Mouse (Mus musculus) kidney, embryonic 15.5 days (tissue): ENCODE data around the gene Tex33. TPM values are rescaled to one million over a fixed set of nuclear protein-coding genes. Genes with fewer than 3 reads are reported as not detected.
"Not testable (repeated sequence)": the region's sequence is repeated elsewhere in the genome, so short reads cannot be mapped to it uniquely, and the experiment has no call there.

Experiments
- ATAC-seq: fragments of 200-750 bp; cut with Nextera tagmentation; replicated peaks from 2 replicates; pipeline ENCODE4 v1.8.0; 2017; ENCODE audit warnings: moderate TSS enrichment; ENCODE audit not compliant: low FRiP score
- H3K27ac ChIP-seq: fragments of 300-500 bp; sonication (generic); 2 replicates; pipeline ENCODE4 v1.5.1; 2015; ENCODE audit warnings: mild to moderate bottlenecking, inconsistent platforms
- H3K27me3 ChIP-seq: fragments of 300-500 bp; sonication (generic); 2 replicates; pipeline ENCODE4 v1.6.1; 2015; ENCODE audit warnings: inconsistent platforms
- H3K36me3 ChIP-seq: fragments of 300-500 bp; sonication (generic); 2 replicates; pipeline ENCODE4 v1.6.1; 2015; ENCODE audit warnings: inconsistent platforms
- H3K4me1 ChIP-seq: fragments of 300-500 bp; sonication (generic); 2 replicates; pipeline ENCODE4 v1.6.1; 2015; ENCODE audit warnings: inconsistent platforms
- H3K4me2 ChIP-seq: fragments of 300-500 bp; sonication (generic); 2 replicates; pipeline ENCODE4 v1.6.1; 2015; ENCODE audit warnings: moderate library complexity, mild to moderate bottlenecking, inconsistent platforms
- H3K4me3 ChIP-seq: fragments of 300-500 bp; sonication (generic); replicated peaks from 2 replicates; pipeline ENCODE4 v1.5.1; 2015; ENCODE audit warnings: mild to moderate bottlenecking, inconsistent platforms
- H3K9ac ChIP-seq: fragments of 300-500 bp; sonication (generic); 2 replicates; pipeline ENCODE4 v1.6.1; 2015; ENCODE audit warnings: mild to moderate bottlenecking, inconsistent platforms
- H3K9me3 ChIP-seq: fragments of 300-500 bp; sonication (generic); replicated peaks from 2 replicates; pipeline ENCODE4 v1.6.1; 2016; ENCODE audit warnings: inconsistent platforms
- WGBS: fragments of 180-500 bp; shearing (Covaris S2); methylation state at CpG from one replicate; pipeline ENCODE4 v1.1.7; 2015; ENCODE audit warnings: mixed read lengths; 5-methylcytosine and 5-hydroxymethylcytosine counted together
- polyA plus RNA-seq: library from polyadenylated mRNA; unstranded; fragments of >200 nt; fragmentation: Nextera tagmentation; extraction: Ambion mirVana; gene quantifications from 2 replicates; pipeline ENCODE4 v1.2.1, GENCODE M21; 2015

The Tex33 gene
- polyA plus RNA-seq, 1 experiment from 2014 or later: not detected

GRCm38 (mm10) chr15:78367811-78368210 lies 27.9 kb downstream of the Tex33 start:
- no peak overlapping the region for H3K27ac ChIP-seq
- no peak overlapping the region for H3K4me2 ChIP-seq
- no peaks in the 10 kb centered on the region for H3K4me1 ChIP-seq
- no peak for ATAC-seq
- peaks cover 39% of the 10 kb centered on the region for H3K27me3 ChIP-seq
- H3K9ac ChIP-seq: no peak overlapping the region
- H3K9me3 ChIP-seq: no peaks in the 10 kb centered on the region
- WGBS: 74% methylated on average over 3 of the region's 3 CpGs
- H3K4me3 ChIP-seq: no peak overlapping the region
- H3K36me3 ChIP-seq: no peaks in the 10 kb centered on the region

DNA sequence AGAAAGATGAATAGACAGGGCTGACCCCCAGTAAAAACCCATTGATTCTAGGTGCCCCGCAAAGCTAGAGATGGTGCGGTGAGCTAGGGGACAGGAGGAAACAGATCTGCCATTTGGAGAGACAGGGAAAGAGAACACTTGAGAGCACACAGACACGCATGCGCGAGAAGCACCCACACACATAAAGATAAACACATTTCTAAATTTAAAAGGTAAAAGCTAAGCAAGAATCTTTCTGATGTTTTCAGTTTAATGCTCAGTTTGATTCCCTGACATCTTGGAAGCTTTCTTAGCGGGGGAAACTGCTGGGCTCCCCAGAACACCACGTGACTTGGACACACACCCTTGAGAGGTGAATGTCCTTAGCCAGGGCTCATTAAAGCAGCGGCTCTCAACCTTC lies 28.8 kb downstream of the Tex33 start:
- no peaks in the 10 kb centered on the region for H3K36me3 ChIP-seq
- H3K4me1 ChIP-seq: no peaks in the 10 kb centered on the region
- no peak overlapping the region for H3K4me3 ChIP-seq
- no peak overlapping the region for H3K9ac ChIP-seq
- ATAC-seq: no peak
- WGBS: 77% methylated on average over 8 of the region's 8 CpGs
- H3K27ac ChIP-seq: no peak overlapping the region
- peaks cover 39% of the 10 kb centered on the region for H3K27me3 ChIP-seq
- H3K4me2 ChIP-seq: no peak overlapping the region
- H3K9me3 ChIP-seq: peaks cover 3% of the 10 kb centered on the region; the same call in 1 of the 2 replicates

GRCm38 (mm10) chr15:78365916-78366315 lies 29.8 kb downstream of the Tex33 start:
- peaks cover 3% of the 10 kb centered on the region; the same call in 1 of the 2 replicates for H3K9me3 ChIP-seq
- peaks cover 39% of the 10 kb centered on the region for H3K27me3 ChIP-seq
- H3K4me2 ChIP-seq: no peak overlapping the region
- WGBS: 43% methylated on average over 2 of the region's 2 CpGs
- H3K36me3 ChIP-seq: no peaks in the 10 kb centered on the region
- no peak overlapping the region for H3K27ac ChIP-seq
- ATAC-seq: no peak
- no peak overlapping the region for H3K4me3 ChIP-seq
- H3K4me1 ChIP-seq: no peaks in the 10 kb centered on the region
- H3K9ac ChIP-seq: no peak overlapping the region

DNA sequence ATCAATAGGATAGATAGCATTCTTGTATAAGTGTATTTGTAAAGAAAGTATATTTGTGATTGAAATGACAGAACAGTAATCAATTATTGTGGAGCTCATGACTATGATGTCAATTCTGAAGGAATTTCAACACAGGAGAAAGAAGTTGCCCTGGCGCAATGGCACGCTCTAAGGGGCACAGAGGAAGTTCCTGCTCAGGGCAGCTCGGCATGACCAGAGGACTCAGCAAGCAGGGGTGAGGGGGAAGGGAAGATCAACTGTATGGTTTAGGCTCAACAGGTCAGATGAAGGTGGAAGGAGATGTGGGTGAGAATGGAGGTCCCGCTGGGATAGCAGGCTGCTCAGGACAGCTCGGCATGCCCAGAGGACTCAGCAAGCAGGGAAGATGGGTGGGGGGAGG lies 40.2 kb downstream of the Tex33 start:
- Histone ChIP-seq H3K27ac (no peak overlapping the region), H3K27me3 (no peaks in the 10 kb centered on the region), H3K36me3 (no peaks in the 10 kb centered on the region), H3K4me3 (no peak overlapping the region), H3K4me1 (no peaks in the 10 kb centered on the region), H3K4me2 (no peak overlapping the region), H3K9ac (no peak overlapping the region), H3K9me3 (no peaks in the 10 kb centered on the region)
- 77% methylated on average over 5 of the region's 5 CpGs for WGBS
- ATAC-seq: no peak

GRCm38 (mm10) chr15:78354958-78355357 lies 40.8 kb downstream of the Tex33 start:
- WGBS: 0% methylated on average over 1 of the region's 1 CpGs
- no peaks in the 10 kb centered on the region for H3K36me3 ChIP-seq
- H3K9me3 ChIP-seq: no peaks in the 10 kb centered on the region
- no peak overlapping the region for H3K9ac ChIP-seq
- no peak overlapping the region for H3K4me2 ChIP-seq
- no peak for ATAC-seq
- H3K4me1 ChIP-seq: no peaks in the 10 kb centered on the region
- no peak overlapping the region for H3K27ac ChIP-seq
- no peaks in the 10 kb centered on the region for H3K27me3 ChIP-seq
- H3K4me3 ChIP-seq: no peak overlapping the region

- H3K27me3 ChIP-seq: no peaks in the 10 kb centered on the region
These were observed 44.0 kb downstream of the Tex33 start for GRCm38 (mm10) chr15:78351586-78352165.

GRCm38 (mm10) chr15:78344567-78344966 lies 51.1 kb downstream of the Tex33 start:
- H3K9me3 ChIP-seq: no peaks in the 10 kb centered on the region
- no peak overlapping the region for H3K27ac ChIP-seq
- H3K4me2 ChIP-seq: no peak overlapping the region
- H3K27me3 ChIP-seq: no peaks in the 10 kb centered on the region
- H3K4me3 ChIP-seq: no peak overlapping the region
- WGBS: 90% methylated on average over 3 of the region's 3 CpGs
- ATAC-seq: no peak
- H3K9ac ChIP-seq: no peak overlapping the region
- no peaks in the 10 kb centered on the region for H3K36me3 ChIP-seq
- H3K4me1 ChIP-seq: no peaks in the 10 kb centered on the region

More at GRCm38 (mm10) chr15:78351586-78352165, 44.0 kb downstream of the Tex33 start:
- no peaks in the 10 kb centered on the region for H3K36me3 ChIP-seq
- ATAC-seq: no peak
- H3K4me3 ChIP-seq: no peak overlapping the region
- no peaks in the 10 kb centered on the region for H3K9me3 ChIP-seq
- 64% methylated on average over 3 of the region's 3 CpGs for whole genome bisulfite sequencing
- no peak overlapping the region for H3K4me2 ChIP-seq
- H3K9ac ChIP-seq: no peak overlapping the region
- no peak overlapping the region for H3K27ac ChIP-seq
- H3K4me1 ChIP-seq: no peaks in the 10 kb centered on the region

DNA sequence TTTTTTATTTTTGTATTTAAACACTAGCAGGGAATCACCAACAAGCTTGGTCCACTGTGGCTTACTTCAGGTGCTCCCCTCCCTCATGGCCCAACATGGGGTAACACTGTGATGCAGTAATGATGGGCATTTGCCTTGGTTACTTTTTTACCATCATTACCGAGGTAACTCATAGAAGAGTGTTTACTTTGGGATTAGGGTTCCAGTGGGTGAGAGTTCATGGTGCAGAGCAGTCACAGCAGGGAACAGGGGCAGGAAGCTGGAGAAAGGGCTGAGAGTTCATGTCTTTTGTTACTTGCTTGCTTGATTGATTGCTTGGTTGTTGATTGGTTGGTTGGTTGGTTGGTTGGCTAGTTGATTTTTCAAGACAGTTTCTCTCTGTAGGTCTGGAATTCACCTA lies 52.0 kb downstream of the Tex33 start:
- ATAC-seq: no peak

DNA sequence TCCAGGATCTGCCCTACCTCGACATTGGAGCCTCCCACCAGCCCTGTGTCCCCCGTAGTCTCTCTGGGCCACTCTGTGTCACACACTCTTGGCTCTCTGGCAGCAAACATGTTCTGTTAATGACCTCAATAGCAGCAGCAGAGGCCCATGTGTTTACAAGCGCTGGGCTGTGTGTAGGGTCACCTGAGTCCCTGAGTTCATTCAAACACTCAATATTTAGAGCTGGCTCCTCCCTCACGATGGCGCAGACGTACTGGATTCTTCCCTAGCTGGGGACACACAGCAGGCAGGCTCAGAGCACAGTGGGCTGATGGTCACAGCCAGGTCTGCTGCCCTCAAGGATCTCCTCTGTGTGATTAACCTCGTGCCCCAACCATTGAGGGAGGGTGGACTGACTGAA lies 54.8 kb downstream of the Tex33 start:
- H3K4me1 ChIP-seq, H3K27ac ChIP-seq, H3K4me2 ChIP-seq, H3K9me3 ChIP-seq, H3K4me3 ChIP-seq, H3K27me3 ChIP-seq, H3K9ac ChIP-seq, H3K36me3 ChIP-seq, ATAC-seq: not testable (repeated sequence)
- 63% methylated on average over 7 of the region's 7 CpGs for WGBS

More for the DNA sequence above, 52.0 kb downstream of the Tex33 start:
- Histone ChIP-seq H3K27ac (no peak overlapping the region), H3K27me3 (no peaks in the 10 kb centered on the region), H3K4me2 (no peak overlapping the region), H3K4me3 (no peak overlapping the region), H3K9me3 (no peaks in the 10 kb centered on the region), H3K36me3 (no peaks in the 10 kb centered on the region), H3K9ac (no peak overlapping the region), H3K4me1 (no peaks in the 10 kb centered on the region)
- 3% methylated on average over 1 of the region's 1 CpGs for WGBS

DNA sequence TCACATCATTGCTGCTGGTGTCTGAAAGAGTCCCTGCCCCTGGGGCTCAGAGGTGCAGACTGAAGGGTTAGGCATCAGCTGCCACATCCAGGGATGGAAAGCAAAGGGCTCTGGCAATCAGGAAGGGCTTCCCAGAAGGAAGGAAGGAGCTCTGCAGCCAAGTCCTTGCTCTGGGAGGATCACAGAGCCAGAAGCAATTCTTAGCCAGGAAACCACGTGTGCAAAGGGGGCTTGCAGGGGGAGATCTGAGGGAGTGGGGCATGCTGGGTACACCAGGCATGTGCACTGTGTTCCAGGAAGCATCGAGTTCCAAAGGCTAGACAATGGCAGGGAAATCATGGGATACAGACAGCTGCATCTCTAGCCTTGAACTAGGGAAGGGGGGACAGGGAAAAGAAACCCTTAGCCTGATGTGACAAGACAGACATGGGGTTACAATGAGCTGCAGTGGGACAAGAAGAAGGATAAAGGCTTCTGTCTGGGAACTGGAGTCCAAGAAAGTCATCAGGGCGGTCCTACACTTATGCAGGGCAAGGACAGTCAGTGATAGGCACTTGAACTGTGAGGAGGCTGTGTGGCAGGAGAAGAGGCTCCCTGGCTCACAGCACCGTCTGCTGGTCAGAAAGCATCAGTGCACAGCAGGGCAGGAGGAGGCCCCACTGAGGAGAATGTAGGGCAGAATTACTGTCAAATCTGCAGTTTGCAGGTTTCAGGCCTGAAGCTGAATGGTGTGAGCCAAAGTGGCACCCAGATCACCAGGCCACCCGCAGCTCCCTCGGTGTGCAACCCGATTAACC lies 55.9 kb downstream of the Tex33 start:
- H3K36me3 ChIP-seq, H3K27ac ChIP-seq, H3K4me3 ChIP-seq, H3K4me2 ChIP-seq, H3K27me3 ChIP-seq, H3K9me3 ChIP-seq, H3K4me1 ChIP-seq, H3K9ac ChIP-seq, ATAC-seq: not testable (repeated sequence)
- WGBS: 33% methylated on average over 7 of the region's 7 CpGs

GRCm38 (mm10) chr15:78334380-78334779 lies 61.3 kb downstream of the Tex33 start:
- Histone ChIP-seq H3K4me3 (no peak overlapping the region), H3K27me3 (no peaks in the 10 kb centered on the region), H3K4me2 (no peak overlapping the region), H3K9me3 (no peaks in the 10 kb centered on the region), H3K4me1 (no peaks in the 10 kb centered on the region), H3K27ac (no peak overlapping the region), H3K9ac (no peak overlapping the region), H3K36me3 (no peaks in the 10 kb centered on the region)
- ATAC-seq: no peak
- 83% methylated on average over 3 of the region's 3 CpGs for whole genome bisulfite sequencing

- no peaks in the 10 kb centered on the region for H3K36me3 ChIP-seq
- H3K4me3 ChIP-seq: no peak overlapping the region
- 74% methylated on average over 6 of the region's 6 CpGs for WGBS
- H3K27me3 ChIP-seq: no peaks in the 10 kb centered on the region
- no peaks in the 10 kb centered on the region for H3K9me3 ChIP-seq
- no peak overlapping the region for H3K9ac ChIP-seq
- H3K4me1 ChIP-seq: no peaks in the 10 kb centered on the region
- no peak overlapping the region for H3K4me2 ChIP-seq
- H3K27ac ChIP-seq: no peak overlapping the region
- no peak for ATAC-seq
These were observed 62.7 kb downstream of the Tex33 start for GRCm38 (mm10) chr15:78332981-78333380.
